Mouse (Mus musculus): ENCODE data around the gene Prcc. TPM values are rescaled to one million over a fixed set of nuclear protein-coding genes. Genes with fewer than 3 reads are reported as not detected.
A peak's percentile ranks its signal among the peaks of the same experiment; 100 is the strongest.

Prcc gene
- 1 to 10 TPM; 3.8 to 5.3 (median 4.2) TPM for polyA plus RNA-seq (2017; shearing (Covaris generic))

DNA sequence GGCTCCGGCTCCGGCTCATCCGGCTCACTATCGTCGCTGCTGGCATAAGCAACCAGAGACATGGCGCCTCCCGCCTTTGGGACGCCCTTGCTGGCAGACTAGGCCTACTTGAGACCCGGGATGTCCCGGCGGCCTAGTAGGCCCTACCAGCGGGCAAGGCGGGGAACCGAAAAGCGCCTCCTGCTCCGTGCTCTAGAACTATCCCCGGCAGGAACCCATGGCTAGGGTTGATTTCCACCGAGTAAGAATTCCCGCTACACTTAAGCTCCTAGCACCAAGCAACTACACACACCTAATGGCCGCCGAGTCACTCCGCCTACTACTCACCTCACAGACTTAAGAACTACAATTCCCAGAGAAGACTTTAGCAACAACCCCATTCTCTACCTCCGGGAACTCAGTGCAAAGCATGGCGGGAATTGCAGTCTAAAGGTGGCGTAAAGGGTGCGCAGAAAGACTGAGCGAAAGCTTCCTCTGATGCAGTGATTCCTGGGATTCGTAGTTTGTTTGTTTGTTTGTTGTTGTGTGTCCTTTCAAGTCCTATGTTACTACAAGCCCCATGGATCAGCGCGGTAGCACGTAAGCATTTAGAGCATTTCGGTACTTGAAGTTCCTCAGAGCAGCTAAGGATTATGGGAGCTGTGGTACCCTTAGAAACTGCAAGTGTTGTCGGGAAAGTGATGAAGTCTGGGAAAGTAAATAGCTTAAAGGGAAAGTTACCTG lies at the start of gene Prcc:
Gene Prcc, minus strand, starts transcription at position 328 of the 723 bp plus-strand sequence.
- peak; percentile 97 for ATAC-seq

DNA sequence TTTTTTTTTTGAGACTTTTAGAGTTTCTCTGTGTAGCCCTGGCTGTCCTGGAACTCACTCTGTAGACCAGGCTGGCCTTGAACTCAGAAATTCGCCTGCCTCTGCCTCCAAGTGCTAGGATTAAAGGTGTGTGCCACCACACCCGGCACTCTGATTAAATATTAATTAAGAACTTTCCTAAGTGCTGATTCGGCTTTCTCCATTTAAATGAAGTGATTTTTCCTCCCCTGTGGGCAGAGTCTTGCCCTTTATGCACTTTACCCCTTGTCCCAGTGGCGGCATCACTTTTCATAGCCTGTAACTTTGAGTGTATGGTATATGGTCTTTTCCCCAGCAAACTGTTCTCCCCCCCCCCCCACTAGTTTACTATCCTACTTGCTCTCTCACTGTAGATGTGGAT lies 49.8 kb upstream of the Prcc start:
- no peak for ATAC-seq

DNA sequence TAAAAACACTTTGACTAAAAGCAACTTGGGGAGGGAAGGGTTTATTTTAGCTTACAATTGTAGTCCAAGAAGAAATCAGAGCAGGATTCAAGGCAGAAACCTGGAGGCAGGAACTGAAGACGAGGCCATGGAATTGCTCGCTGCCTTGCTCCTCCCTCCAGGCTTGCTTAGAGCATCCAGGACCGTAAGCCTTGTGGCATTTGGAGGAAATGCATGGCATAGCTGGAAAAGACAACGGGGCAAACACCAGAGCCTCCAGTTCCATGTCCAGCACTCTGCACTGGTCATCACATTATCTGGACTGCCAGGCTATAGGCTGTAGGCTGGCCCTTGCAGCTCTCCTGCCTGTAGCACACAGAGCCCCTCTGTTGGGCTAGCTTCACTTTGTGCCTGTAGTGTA lies 49.1 kb upstream of the Prcc start:
- no peak for ATAC-seq

DNA sequence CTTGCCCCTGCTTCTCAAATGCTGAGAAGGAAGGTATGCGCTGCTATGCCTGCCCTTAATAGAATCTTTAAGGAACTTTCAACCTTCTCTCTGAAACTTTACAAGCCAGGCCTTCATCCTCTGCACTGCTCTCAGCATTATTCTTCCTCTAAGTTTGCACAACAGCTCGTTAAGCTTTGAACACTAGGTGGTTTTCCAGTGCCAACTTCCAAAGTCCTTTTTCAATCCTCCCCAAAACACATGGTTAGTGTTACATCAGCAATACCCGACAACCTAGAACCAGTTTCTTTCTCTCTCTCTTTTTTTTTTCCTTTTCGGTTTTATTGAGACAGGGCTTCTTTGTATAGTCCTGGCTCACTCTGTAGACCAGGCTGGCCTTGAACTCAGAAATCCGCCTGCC lies 48.6 kb upstream of the Prcc start:
- ATAC-seq, result no peak

DNA sequence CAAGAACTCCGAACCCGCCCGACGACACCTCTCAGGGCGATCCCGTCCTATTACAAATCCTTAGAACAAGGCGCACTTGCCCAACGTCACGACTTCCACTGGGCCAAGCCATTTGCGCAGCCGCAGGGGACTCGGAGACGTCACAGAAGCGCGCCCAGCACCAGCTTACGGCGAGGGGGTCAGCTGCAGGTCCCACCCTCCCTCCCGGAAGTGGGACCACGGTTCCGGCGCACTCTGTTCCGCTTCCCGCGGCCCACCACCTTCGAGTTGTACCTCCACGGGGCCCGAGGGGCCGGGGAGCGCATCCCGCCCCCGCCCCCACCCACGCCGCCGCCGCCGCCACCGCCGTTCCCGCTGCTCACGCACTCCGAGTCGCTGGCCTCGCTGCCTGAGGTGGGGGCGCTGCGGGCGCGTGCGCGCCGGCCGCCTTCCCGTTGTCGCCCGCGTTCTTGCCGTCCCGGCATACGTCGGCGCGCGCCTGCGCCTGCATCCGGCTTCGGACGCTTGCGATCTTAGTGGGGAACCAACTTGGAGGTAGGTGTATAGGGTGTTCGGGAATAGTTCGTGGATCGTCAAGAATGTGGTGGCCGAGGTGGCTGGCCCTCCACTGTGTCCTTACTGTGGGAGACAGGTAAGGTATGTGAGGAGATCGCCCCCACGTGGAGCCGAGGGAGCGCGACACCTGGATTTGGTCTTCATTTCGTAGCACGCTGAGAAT lies 44.8 kb upstream of the Prcc start, which contains the start of the genes Isg20l2 and Rrnad1:
Gene Isg20l2, plus strand, starts transcription at position 237 of the 718 bp plus-strand sequence.
Gene Rrnad1, minus strand, starts transcription at position 640 of the 718 bp plus-strand sequence.
- peak; percentile 90 for ATAC-seq

DNA sequence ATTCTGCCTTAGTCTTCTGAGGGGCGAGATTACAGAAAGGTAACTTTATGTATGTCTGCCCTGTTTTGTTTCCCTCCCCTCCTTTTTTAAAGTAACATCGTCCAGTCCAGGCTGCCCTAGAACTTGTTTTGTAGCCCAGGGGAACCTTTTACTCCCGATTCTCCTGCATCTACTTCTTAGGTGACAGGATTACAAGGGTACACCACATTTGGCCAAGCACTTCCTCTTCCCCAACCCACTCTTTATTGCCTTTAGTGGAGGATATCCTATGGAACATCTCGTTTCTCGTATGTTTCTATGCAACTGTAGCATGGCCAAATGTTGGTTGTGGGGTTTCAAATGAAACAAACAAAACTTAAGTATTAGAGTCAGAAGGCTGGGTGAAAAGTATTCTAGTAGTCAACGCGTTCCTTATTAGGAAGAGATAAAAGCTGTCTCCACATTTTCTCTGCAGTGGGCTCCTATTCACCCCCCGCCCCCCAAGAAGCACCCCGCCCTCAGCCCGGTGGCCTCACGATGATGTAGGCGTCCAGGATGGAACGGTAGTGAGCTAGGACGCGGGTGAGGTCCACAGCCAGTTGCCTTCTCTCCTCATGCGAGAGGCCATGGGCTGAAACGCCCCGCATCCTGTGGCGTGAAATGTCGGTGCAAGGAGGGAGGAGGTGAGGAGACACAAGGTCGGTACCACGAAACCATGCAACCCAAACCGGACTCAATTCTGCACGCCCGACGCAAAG lies 44.1 kb upstream of the Prcc start:
- ATAC-seq, result peak; percentile 46

DNA sequence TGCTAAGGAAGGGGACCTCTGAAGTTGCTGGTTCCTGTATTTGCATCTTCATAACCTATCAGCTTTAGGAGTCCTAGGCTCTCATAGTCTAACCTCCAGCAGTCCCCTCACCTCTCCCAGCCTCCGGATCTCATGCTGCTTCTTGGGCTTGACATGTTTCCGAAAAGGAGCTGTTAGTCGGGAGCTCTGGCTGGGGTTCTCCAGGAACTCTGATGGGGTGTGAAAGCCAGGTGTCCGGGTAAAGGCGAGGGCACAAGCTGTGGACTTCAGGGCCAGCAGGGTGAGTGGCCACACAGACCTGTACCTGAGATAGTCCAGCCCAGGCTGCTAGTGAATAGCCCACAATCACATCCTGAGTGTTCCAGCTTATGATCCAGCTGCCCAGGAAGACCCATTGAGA lies 42.0 kb upstream of the Prcc start:
- no peak for ATAC-seq

DNA sequence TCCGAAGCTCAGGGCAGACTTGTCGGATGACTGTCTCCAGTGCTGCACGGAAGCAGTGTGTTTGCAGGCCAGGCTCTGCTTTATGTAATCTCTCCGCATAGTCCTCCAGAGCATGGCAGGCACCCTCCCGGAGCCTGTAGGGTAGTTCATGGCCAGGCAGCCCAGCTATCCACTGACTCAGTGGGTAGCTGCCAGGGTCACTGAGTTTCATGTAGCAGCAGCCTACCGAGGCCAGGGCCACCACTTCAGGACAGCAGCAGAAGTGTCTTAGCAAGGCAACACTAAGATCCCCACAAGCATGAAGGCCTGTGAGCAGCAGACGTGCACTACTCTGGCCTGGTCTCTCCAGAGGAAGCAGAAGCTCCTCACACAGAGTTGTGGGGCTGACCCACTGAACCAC lies 39.6 kb upstream of the Prcc start:
- ATAC-seq, result no peak

DNA sequence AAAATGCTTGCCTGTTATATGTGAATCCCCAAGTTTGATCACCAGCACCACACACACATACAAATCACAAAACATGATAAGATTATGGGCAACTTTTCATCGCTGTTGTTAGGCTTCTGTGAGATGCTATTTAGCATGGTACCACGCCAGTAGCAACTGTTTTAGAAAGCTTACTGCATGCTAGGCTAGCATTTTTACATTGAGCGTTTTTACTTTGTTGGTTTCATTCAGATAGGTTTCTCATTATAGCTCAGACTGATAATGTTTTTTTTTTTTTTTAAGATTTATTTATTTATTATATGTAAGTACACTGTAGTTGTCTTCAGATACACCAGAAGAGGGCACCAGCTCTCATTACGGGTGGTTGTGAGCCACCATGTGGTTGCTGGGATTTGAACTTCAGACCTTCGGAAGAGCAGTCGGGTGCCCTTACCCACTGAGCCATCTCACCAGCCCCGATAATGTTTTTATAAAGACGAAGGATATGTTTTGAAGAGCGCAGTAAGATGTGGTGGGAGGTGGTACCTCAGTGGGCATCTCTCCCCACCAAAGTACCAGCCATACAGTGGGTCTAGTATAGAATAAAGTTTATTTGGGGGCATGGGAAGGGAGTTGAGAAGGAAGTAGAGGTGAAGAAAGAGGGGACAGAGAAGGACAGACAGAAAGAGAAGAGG lies 35.0 kb upstream of the Prcc start:
- ATAC-seq, result no peak

DNA sequence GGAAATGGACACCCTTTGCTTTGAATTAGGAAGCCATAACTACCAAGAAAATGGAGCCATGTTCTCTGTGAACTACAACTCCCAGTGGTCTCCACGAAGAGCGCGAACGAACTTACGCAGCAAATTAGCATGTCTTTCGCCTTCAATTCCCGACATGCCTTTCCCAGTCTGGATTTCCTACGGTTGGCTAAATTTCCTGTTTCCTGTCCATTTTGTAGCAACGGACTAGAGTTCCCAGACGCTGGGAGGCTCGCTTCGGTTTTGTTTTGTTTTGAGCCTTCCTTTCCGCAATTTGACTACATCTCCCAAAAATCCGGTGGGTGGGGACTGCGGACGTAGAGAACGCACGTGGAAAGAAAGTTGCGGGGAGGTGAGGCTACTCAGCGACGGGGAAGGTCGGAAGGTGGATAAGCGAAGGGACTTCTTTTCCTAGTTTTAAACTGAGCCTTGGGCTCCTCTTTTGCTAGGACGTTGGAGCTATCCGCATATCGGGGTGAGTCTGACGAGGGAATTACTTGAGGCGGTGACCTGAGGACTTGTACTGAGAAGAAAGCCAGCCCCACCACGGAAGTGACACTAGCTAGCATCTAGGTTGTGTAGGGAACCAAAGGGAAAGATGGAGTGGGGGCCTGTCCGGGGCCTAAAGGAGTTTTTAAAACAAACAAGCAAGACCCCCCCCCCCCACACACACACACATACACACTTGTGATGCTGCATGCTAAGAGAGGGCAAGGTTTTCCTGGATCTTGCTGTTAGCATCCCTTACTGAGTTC lies 34.1 kb upstream of the Prcc start, which contains the start of gene Mrpl24:
Gene Mrpl24, plus strand, starts transcription at position 171 of the 773 bp plus-strand sequence.
- ATAC-seq, result peak; percentile 91

DNA sequence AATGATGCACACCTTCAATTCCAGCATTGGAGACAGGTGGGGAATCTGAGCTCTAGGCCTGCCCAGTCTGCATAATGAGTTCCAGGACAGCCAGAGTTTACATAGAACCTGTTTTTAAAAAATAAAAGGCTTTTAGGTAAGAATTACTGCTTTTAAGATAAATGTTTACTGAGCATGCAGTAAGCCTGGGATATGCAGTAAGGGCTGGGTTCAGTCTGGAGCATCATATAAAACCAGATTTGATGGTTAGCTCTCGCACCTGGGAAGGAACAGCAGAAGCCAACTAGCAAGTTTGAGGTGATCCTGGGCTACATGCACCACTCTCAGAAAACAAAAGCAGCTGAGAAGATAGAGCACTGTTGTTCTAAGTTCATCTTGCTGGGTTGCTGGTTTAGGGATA lies 33.1 kb upstream of the Prcc start:
- no peak for ATAC-seq

DNA sequence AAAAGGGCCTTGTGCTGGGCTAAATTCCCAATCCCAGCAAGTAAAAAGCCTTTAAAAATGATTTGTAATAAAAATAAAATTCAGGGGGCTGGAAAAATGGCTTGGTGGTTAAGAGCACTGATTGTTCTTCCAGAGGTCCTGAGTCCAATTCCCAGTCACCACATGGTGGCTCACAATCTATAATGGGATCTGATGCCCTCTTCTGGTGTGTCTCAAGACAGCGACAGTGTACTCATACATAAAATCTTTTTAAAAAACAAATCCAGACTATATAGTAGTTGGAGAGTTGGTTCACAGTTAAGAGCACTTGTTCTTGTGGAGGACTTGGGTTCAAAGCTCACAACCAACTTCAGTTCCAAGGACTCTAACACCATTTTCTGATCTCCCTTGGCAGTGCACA lies 31.6 kb upstream of the Prcc start:
- no peak for ATAC-seq

DNA sequence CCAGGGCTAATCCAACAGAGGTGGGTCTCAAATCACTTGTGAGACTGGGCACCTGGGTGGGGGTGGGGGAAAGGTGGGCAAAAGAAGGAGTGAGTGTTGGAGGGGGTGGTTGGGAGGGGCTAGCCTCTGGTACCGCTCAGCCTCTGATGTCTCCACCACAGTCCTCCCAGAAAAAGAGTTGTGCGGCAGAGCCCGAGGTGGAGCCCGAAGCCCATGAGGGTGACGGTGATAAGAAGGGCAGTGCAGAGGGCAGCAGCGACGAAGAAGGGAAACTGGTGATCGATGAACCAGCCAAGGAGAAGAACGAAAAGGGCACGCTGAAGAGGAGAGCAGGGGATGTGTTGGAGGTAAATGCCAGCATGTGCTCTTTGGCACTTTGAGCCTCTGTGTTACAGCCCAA lies 28.5 kb upstream of the Prcc start:
- ATAC-seq, result no peak

DNA sequence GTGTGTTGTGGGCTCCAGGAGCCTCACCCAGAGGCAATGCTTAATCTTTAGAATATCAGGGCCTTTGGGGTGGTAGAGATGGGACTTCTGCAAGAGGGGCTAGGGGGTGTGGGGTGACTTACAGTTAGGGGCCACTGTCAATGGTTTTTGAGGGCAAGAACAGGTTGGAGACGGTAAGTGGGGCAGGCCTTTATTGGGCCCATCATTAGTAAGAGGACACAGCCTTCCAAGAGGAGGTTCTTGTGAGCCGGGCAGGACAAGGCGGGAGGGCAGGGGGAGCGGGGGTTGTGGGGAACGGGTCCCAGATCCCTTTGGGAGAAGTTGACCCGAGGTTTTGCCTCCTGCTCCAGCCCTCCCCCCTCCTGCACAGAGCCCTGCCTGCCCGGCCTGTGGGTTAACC lies 28.1 kb upstream of the Prcc start:
- ATAC-seq, result no peak

DNA sequence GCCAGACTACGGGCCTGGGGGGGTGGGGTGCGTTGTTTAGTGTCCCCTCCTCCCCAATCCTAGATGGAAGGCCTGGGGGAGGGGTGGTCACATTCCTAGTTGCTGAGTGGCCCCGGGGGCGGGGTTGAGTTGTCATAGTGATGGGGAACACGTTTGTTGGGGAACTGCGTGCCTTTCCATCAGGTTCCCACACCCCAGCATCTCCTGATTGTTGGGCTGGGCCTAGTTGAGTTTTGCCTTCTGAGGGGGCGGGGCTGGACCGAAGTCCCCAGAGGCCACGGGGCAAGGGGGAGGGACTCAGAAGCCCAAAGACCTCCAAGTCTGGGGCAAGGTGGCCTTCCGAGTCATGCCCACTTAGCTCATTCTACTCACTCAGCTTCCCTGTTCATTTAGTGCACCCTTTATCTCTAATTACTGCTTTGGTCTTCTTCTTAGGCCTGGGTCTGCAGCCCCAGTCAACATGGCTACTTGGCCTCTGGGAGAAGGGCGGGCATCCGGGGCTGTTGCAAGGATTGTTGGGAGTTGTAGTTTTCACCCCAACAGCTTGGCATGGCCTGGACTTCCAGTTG lies 25.2 kb upstream of the Prcc start:
- no peak for ATAC-seq

DNA sequence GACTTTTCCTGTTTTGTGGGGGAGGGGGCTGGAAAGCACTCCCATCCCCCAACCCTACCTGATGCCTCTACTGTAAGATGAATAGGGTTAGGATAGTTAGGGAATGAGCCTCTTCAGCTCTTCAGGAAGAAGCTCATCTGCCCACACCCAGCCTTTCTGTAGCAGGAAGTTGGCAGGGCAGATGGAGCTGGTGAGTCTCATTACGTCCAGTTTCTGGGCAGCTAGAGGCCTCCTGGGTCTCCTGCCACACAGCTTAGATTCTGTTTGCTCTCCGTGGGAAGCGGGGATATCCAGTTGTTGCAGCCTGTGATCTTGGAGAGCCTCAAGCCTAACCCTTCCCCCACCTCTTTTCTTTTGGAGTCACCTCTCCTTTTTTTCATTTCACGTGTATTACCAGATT lies 24.5 kb upstream of the Prcc start:
- no peak for ATAC-seq

DNA sequence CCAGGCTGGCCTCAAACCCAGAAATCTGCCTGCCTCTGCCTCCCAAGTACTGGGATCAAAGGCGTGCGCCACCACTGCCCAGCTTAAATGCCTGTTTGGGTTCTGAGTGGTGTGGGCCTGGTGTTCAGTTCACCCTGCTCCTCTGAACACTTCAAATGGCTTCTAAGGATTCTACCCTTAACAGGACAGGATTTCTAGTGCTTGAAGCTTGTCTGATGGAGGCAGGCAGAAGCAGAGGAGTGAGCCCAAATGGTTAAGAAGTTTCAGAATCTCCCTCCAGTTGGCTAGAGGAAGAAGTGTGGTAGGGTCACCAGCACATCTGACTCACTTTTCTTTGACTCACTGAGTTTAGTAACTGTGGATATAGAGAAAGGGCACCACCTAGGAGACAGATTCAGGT lies 24.0 kb upstream of the Prcc start:
- no peak for ATAC-seq

DNA sequence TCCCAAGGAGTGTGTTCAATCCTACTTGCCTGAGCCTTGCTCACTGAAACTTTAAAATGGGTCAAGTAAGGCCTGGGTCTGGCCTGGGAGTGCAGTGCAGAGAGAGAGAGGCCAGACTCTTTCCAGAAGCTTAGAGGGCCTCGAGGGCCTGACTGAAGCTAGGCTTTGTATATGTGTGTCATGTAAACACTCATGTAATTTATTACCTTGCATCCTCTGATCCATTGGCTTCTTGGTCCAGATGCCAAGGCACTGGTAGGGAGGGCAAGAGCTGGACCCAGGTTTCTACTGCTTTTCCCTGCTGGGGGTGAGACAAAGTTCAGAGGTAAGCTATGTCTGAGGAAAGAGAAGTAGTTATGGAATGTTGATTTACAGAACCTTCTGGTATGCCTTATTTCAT lies 22.5 kb upstream of the Prcc start:
- ATAC-seq, result no peak

DNA sequence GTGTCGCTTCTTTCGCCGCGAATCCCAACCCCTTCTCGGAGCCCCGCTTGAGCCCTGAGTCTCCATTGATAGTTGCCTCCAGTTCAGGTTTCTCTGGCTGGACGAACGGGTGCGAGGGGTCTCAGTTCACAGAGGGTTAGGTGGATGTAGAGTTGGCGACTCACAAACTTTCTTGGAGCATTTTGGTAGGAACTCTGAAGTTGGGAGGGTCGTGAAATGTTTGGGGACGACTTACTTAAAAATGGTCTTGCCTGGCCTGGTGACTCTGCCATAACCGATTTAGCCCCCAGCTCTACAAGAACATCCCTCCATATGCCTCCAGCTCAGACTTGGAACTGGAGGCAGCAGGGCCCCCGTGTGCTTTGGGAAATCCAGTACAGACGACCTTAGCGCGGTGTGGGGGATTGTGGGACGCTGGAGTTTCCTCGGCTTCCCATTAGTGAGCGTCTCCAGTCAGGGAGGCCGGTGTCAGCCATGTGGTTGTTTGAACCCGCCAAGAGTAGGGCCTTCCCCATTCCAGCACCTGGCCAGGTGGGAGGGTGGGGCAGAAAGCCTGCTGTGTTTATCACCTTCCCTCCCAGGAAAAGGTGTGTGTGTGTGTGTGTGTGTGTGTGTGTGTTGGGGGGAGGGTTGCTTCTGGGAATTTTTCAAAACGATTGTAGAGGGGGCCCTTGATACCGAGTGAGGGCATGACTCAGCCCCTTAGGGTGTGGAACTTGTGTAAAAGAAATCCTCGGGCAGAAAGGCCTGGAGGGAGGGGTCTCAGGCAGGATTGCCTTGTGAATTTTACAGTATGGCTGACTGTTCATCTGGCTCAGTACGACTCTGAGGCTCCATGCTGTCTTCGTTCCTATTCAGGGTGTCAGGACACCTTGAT lies 21.8 kb upstream of the Prcc start:
- ATAC-seq, result no peak

DNA sequence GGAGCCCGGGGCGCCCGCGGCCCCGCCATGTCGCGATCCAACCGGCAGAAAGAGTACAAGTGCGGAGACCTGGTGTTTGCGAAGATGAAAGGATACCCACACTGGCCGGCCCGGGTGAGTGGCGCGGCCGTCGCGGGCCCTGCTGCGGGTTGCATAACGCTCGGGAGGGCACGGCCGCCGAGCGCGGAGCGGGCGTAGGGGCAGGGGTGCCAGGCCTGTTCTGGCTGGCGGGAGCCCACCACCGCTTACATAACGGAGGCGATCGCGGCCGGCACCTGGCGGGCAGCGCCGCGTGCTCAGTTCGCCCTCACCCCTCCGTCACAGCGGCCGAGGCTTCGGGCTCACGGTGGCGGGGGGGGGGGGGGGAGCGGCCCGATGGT lies 21.2 kb upstream of the Prcc start:
- no peak for ATAC-seq

Data from inflammation-experienced regulatory T-cells, adult 6 months (primary cell).